Mouse (Mus musculus) MEL (cell line): ENCODE measurements around the gene Dock4. TPM values are rescaled to one million over a fixed set of nuclear protein-coding genes. Genes with fewer than 3 reads are reported as not detected.

ENCODE experiments used
- DNase-seq: peaks from one replicate; pipeline ENCODE4 v3.0.0; 2011; ENCODE audit warnings: low read depth, low spot score
- H3K27ac ChIP-seq: 2 replicates; pipeline ENCODE4 v1.5.1; 2012; ENCODE audit warnings: low read depth, mild to moderate bottlenecking, control low read depth, low read length, moderate library complexity; ENCODE audit not compliant: control insufficient read depth
- H3K27me3 ChIP-seq, 2 experiments: fragments of 150-350 bp in 1 of 2; sonication (generic) in 1 of 2; 2 replicates each; pipeline ENCODE4 v1.6.1; 2012; ENCODE audit warnings: low read length in 2 of 2, mild to moderate bottlenecking in 2 of 2, improper control_type of control experiment in 1 of 2, moderate library complexity in 1 of 2; ENCODE audit not compliant: insufficient read depth in 2 of 2, control insufficient read depth in 1 of 2
- H3K36me3 ChIP-seq, 2 experiments: 2 replicates each; pipeline ENCODE4 v1.6.1; 2012 to 2014; ENCODE audit warnings: low read length in 2 of 2, improper control_type of control experiment in 1 of 2, inconsistent platforms in 1 of 2, mild to moderate bottlenecking in 1 of 2; ENCODE audit not compliant: insufficient read depth in 2 of 2, control insufficient read depth in 1 of 2
- H3K4me1 ChIP-seq, 2 experiments: fragments of 150-350 bp in 1 of 2; sonication (generic) in 1 of 2; 2 replicates each; pipeline ENCODE4 v1.6.1; 2012; ENCODE audit warnings: low read length in 2 of 2, improper control_type of control experiment in 1 of 2, mild to moderate bottlenecking in 1 of 2; ENCODE audit not compliant: insufficient read depth in 2 of 2, control insufficient read depth in 1 of 2
- H3K4me3 ChIP-seq, 2 experiments: fragments of 150-350 bp in 1 of 2; sonication (generic) in 1 of 2; 2 replicates each; pipeline ENCODE4 v1.5.1; 2012; ENCODE audit warnings: low read depth in 2 of 2, low read length in 2 of 2, mild to moderate bottlenecking in 2 of 2, moderate library complexity in 2 of 2, control low read depth in 1 of 2, improper control_type of control experiment in 1 of 2; ENCODE audit not compliant: control insufficient read depth in 1 of 2, insufficient read depth in 1 of 2
- H3K79me2 ChIP-seq: 2 replicates; pipeline ENCODE4 v1.6.1; 2012; ENCODE audit warnings: mild to moderate bottlenecking, low read length, moderate library complexity; ENCODE audit not compliant: control insufficient read depth, poor library complexity, insufficient read depth
- H3K9ac ChIP-seq: 2 replicates; pipeline ENCODE4 v1.6.1; 2012; ENCODE audit warnings: low read depth, mild to moderate bottlenecking, control low read depth, low read length, moderate library complexity; ENCODE audit not compliant: control insufficient read depth, poor library complexity, severe bottlenecking
- H3K9me3 ChIP-seq: fragments of 150-350 bp; sonication (generic); replicated peaks from 2 replicates; pipeline ENCODE4 v1.6.1; 2012; ENCODE audit warnings: mild to moderate bottlenecking, low read length, improper control_type of control experiment, moderate library complexity; ENCODE audit not compliant: insufficient read depth
- BHLHE40 ChIP-seq: IDR thresholded peaks from 2 replicates; pipeline ENCODE4 v1.6.1; 2012; ENCODE audit warnings: low read depth, mild to moderate bottlenecking, inconsistent platforms, low read length, improper control_type of control experiment, borderline replicate concordance
- CHD2 ChIP-seq: IDR thresholded peaks from 2 replicates; pipeline ENCODE4 v1.6.1; 2011; ENCODE audit warnings: low read length, improper control_type of control experiment
- CTCF ChIP-seq, 3 experiments: IDR thresholded peaks in 2 of 3; conservative IDR thresholded peaks in 1 of 3; 2 replicates each; pipeline ENCODE4 v1.5.1; 2011 to 2012; ENCODE audit warnings: low read length in 3 of 3, low read depth in 2 of 3, mild to moderate bottlenecking in 2 of 3, improper control_type of control experiment in 1 of 3, inconsistent platforms in 1 of 3, mixed read lengths in 1 of 3, moderate library complexity in 1 of 3; ENCODE audit not compliant: control insufficient read depth in 1 of 3, insufficient read depth in 1 of 3, poor library complexity in 1 of 3, severe bottlenecking in 1 of 3
- ELF1 ChIP-seq: IDR thresholded peaks from 2 replicates; pipeline ENCODE4 v1.6.1; 2014; ENCODE audit warnings: low read depth, mild to moderate bottlenecking, inconsistent platforms, low read length, improper control_type of control experiment, moderate library complexity
- EP300 ChIP-seq, 2 experiments: IDR thresholded peaks; 2 replicates each; pipeline ENCODE4 v1.6.1; 2011; ENCODE audit warnings: improper control_type of control experiment in 2 of 2, low read length in 2 of 2, low read depth in 1 of 2, mild to moderate bottlenecking in 1 of 2
- GABPA ChIP-seq: IDR thresholded peaks from 2 replicates; pipeline ENCODE4 v1.6.1; 2012; ENCODE audit warnings: low read depth, mild to moderate bottlenecking, inconsistent platforms, low read length, improper control_type of control experiment, moderate library complexity
- JUND ChIP-seq: IDR thresholded peaks from 2 replicates; pipeline ENCODE4 v1.6.1; 2011; ENCODE audit warnings: low read depth, mild to moderate bottlenecking, improper control_type of control experiment, low read length
- MAFK ChIP-seq: IDR thresholded peaks from 2 replicates; pipeline ENCODE4 v1.6.1; 2011; ENCODE audit warnings: low read depth, mild to moderate bottlenecking, low read length, improper control_type of control experiment, borderline replicate concordance
- MAX ChIP-seq: IDR thresholded peaks from 2 replicates; pipeline ENCODE4 v1.6.1; 2011; ENCODE audit warnings: low read length, improper control_type of control experiment
- MEF2A ChIP-seq: IDR thresholded peaks from 2 replicates; pipeline ENCODE4 v1.6.1; 2014; ENCODE audit warnings: low read depth, mild to moderate bottlenecking, inconsistent platforms, low read length, improper control_type of control experiment; ENCODE audit not compliant: poor library complexity, insufficient replicate concordance, severe bottlenecking; ENCODE audit errors: extremely low read depth
- MXI1 ChIP-seq: IDR thresholded peaks from 2 replicates; pipeline ENCODE4 v1.6.1; 2011; ENCODE audit warnings: mild to moderate bottlenecking, low read depth, low read length, improper control_type of control experiment
- MYB ChIP-seq: IDR thresholded peaks from 2 replicates; pipeline ENCODE4 v1.6.1; 2011; ENCODE audit warnings: mild to moderate bottlenecking, low read depth, low read length, improper control_type of control experiment
- MYC ChIP-seq: IDR thresholded peaks from 2 replicates; pipeline ENCODE4 v1.6.1; 2011; ENCODE audit warnings: low read depth, mild to moderate bottlenecking, low read length, improper control_type of control experiment, moderate library complexity
- NELFE ChIP-seq: IDR thresholded peaks from 2 replicates; pipeline ENCODE4 v1.6.1; 2011; ENCODE audit warnings: low read depth, low read length, improper control_type of control experiment
- NRF1 ChIP-seq: IDR thresholded peaks from 2 replicates; pipeline ENCODE4 v1.6.1; 2014; ENCODE audit warnings: low read depth, mild to moderate bottlenecking, inconsistent platforms, low read length, improper control_type of control experiment, moderate library complexity; ENCODE audit not compliant: poor library complexity, insufficient read depth, severe bottlenecking
- POLR2A ChIP-seq, 2 experiments: IDR thresholded peaks; 2 replicates each; pipeline ENCODE4 v1.6.1; 2011 to 2012; ENCODE audit warnings: low read length in 2 of 2, mild to moderate bottlenecking in 2 of 2, control low read depth in 1 of 2, improper control_type of control experiment in 1 of 2, low read depth in 1 of 2, moderate library complexity in 1 of 2; ENCODE audit not compliant: control insufficient read depth in 1 of 2, insufficient read depth in 1 of 2, poor library complexity in 1 of 2
- POLR2AphosphoS2 ChIP-seq: IDR thresholded peaks from 2 replicates; pipeline ENCODE4 v1.6.1; 2011; ENCODE audit warnings: low read length, improper control_type of control experiment
- POLR2AphosphoS5 ChIP-seq: IDR thresholded peaks from 2 replicates; pipeline ENCODE4 v1.6.1; 2012; ENCODE audit warnings: low read depth, borderline replicate concordance, mild to moderate bottlenecking, inconsistent platforms, low read length, moderate library complexity, mixed read lengths
- SIN3A ChIP-seq: IDR thresholded peaks from 2 replicates; pipeline ENCODE4 v1.6.1; 2012; ENCODE audit warnings: low read length, improper control_type of control experiment, inconsistent platforms
- SMC3 ChIP-seq: IDR thresholded peaks from 2 replicates; pipeline ENCODE4 v1.6.1; 2011; ENCODE audit warnings: low read depth, low read length, improper control_type of control experiment
- TAL1 ChIP-seq: IDR thresholded peaks from 2 replicates; pipeline ENCODE4 v1.6.1; 2012; ENCODE audit warnings: mild to moderate bottlenecking, inconsistent platforms, low read length, moderate library complexity, mixed read lengths
- TCF12 ChIP-seq: IDR thresholded peaks from 2 replicates; pipeline ENCODE4 v1.6.1; 2014; ENCODE audit warnings: low read depth, mild to moderate bottlenecking, inconsistent platforms, low read length, improper control_type of control experiment, moderate library complexity
- UBTF ChIP-seq: IDR thresholded peaks from 2 replicates; pipeline ENCODE4 v1.6.1; 2012; ENCODE audit warnings: low read depth, mild to moderate bottlenecking, inconsistent platforms, low read length, improper control_type of control experiment, moderate library complexity, borderline replicate concordance; ENCODE audit not compliant: insufficient read depth
- USF1 ChIP-seq: IDR thresholded peaks from 2 replicates; pipeline ENCODE4 v1.6.1; 2014; ENCODE audit warnings: low read depth, mild to moderate bottlenecking, inconsistent platforms, low read length, improper control_type of control experiment, moderate library complexity
- USF2 ChIP-seq, 2 experiments: IDR thresholded peaks; 2 replicates each; pipeline ENCODE4 v1.6.1; 2011 to 2012; ENCODE audit warnings: improper control_type of control experiment in 2 of 2, low read length in 2 of 2, borderline replicate concordance in 1 of 2, inconsistent platforms in 1 of 2, low read depth in 1 of 2, mild to moderate bottlenecking in 1 of 2; ENCODE audit not compliant: insufficient read depth in 1 of 2
- ZKSCAN1 ChIP-seq: IDR thresholded peaks from 2 replicates; pipeline ENCODE4 v1.6.1; 2012; ENCODE audit warnings: low read depth, mild to moderate bottlenecking, inconsistent platforms, low read length, improper control_type of control experiment, moderate library complexity
- polyA plus RNA-seq, 2 experiments: library from polyadenylated mRNA; stranded (reverse) in 1 of 2; unstranded in 1 of 2; fragments of >175 nt in 1 of 2; fragments of >200 nt in 1 of 2; gene quantifications; 2 replicates each; pipeline versions ENCODE4 v1.2.1 to v1.2.4; 2012; ENCODE audit warnings: low replicate concordance in 2 of 2, low read depth in 1 of 2; ENCODE audit not compliant: insufficient read length in 2 of 2, insufficient read depth in 1 of 2, missing spikeins in 1 of 2
- total RNA-seq: library from RNA; depleted of rRNA; stranded (reverse); fragments of 300-350 nt; gene quantifications from 2 replicates; pipeline ENCODE4 v1.2.3, GENCODE M21; 2012

The Dock4 gene
- total and polyA plus RNA-seq, 3 experiments = 0.08 to 0.17 TPM; not detected in 1

GRCm38 (mm10) chr12:40469009-40469408, 23.3 kb downstream of the Dock4 start:
- no peak overlapping the region for H3K4me3 ChIP-seq
- H3K27me3 ChIP-seq = peaks cover 0 to 2% of the 10 kb centered on the region in 2 experiments; a peak in 2 of 4 replicates
- no peaks in the 10 kb centered on the region for H3K79me2 ChIP-seq
- no peaks in the 10 kb centered on the region for H3K4me1 ChIP-seq
- DNase-seq = no peak
- no peaks in the 10 kb centered on the region for H3K36me3 ChIP-seq
- H3K9ac ChIP-seq = no peak overlapping the region
- H3K27ac ChIP-seq = no peak overlapping the region
- no peak for TF ChIP-seq BHLHE40
- TF ChIP-seq NELFE = no peak
- no peak for TF ChIP-seq USF2 (IDR thresholded peaks at IDR 0.05; ENCODE audit: borderline replicate concordance in 1 of 2, insufficient read depth in 1 of 2, low read depth in 1 of 2, low read length in 2 of 2)
- TF ChIP-seq CTCF (IDR thresholded peaks at IDR 0.05 in 2 of 3, conservative IDR thresholded peaks at IDR 0.05 in 1 of 3; ENCODE audit: control insufficient read depth in 1 of 3, insufficient read depth in 1 of 3, low read depth in 2 of 3, low read length in 3 of 3, poor library complexity in 1 of 3, severe bottlenecking in 1 of 3) = no peak
- no peak for TF ChIP-seq NRF1
- TF ChIP-seq USF1 = no peak
- no peak for TF ChIP-seq EP300 (IDR thresholded peaks at IDR 0.05; ENCODE audit: low read depth in 1 of 2, low read length in 2 of 2)
- TF ChIP-seq CHD2 = no peak
- no peak for TF ChIP-seq GABPA
- no peak for TF ChIP-seq POLR2AphosphoS2
- no peak for TF ChIP-seq ZKSCAN1
- TF ChIP-seq MXI1 = no peak
- TF ChIP-seq MYB = no peak
- no peaks in the 10 kb centered on the region for H3K9me3 ChIP-seq

GRCm38 (mm10) chr12:40471649-40472399, 26.1 kb downstream of the Dock4 start:
- Histone ChIP-seq H3K4me3 (no peak overlapping the region), H3K27me3 (peaks cover 0 to 2% of the 10 kb centered on the region in 2 experiments; a peak in 1 of 4 replicates), H3K9ac (no peak overlapping the region), H3K9me3 (no peaks in the 10 kb centered on the region), H3K4me1 (no peaks in the 10 kb centered on the region), H3K36me3 (no peaks in the 10 kb centered on the region), H3K27ac (no peak overlapping the region), H3K79me2 (no peaks in the 10 kb centered on the region)
- no peak for DNase-seq
- no peak for TF ChIP-seq ZKSCAN1
- TF ChIP-seq MAFK = no peak
- no peak for TF ChIP-seq MEF2A
- TF ChIP-seq TCF12 = no peak
- no peak for TF ChIP-seq NELFE
- TF ChIP-seq EP300 (IDR thresholded peaks at IDR 0.05; ENCODE audit: low read depth in 1 of 2, low read length in 2 of 2) = no peak
- TF ChIP-seq SMC3 = no peak
- TF ChIP-seq MAX = no peak
- no peak for TF ChIP-seq UBTF
- no peak for TF ChIP-seq JUND
- TF ChIP-seq TAL1 = no peak
- TF ChIP-seq BHLHE40 = no peak
- no peak for TF ChIP-seq ELF1
- TF ChIP-seq MYC = no peak
- no peak for TF ChIP-seq POLR2A (IDR thresholded peaks at IDR 0.05; ENCODE audit: control insufficient read depth in 1 of 2, insufficient read depth in 1 of 2, low read depth in 1 of 2, low read length in 2 of 2, poor library complexity in 1 of 2)
- TF ChIP-seq POLR2AphosphoS5 = no peak
- no peak for TF ChIP-seq SIN3A
